Mouse (Mus musculus) small intestine, adult 2 months (tissue): ENCODE results near the gene Tns1.

ENCODE experiments used
- CTCF ChIP-seq: fragments of 200-500 bp; IDR thresholded peaks from 2 replicates; pipeline ENCODE4 v1.5.1; 2012; ENCODE audit warnings: low read depth, mild to moderate bottlenecking, control low read depth, inconsistent platforms, low read length, moderate library complexity, mixed read lengths; ENCODE audit not compliant: insufficient replicate concordance, insufficient read length; ENCODE audit errors: extremely low read depth
- POLR2A ChIP-seq: fragments of 200-500 bp; IDR thresholded peaks from 2 replicates; pipeline ENCODE4 v1.6.1; 2012; ENCODE audit warnings: low read depth, mild to moderate bottlenecking, control low read depth, inconsistent platforms, low read length, moderate library complexity

DNA sequence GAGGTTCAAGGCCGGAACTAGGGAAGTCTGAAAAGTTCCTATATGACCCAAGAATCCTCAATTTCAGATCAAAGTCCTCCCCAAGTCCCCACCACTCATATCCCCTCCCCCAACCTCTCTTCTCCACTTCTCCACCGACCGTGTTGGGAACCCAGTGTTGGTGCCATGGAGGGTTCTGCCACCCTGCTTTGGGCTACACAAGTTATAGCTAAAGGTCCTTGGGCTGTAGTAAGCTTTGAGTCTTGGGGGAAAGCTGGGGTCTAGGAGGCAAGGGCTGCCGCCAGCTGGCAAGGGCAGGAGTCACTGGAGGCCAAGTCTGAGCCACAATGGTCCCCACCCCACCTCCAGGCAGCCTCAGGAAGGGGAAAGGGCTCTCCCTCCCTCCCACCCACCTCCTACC is 88.8 kb downstream of the Tns1 start:
- TF ChIP-seq POLR2A (no peak), CTCF (no peak)
